Mouse (Mus musculus) brain, embryonic 14.5 days (tissue): ENCODE data around the gene Tti1.

Experiments
- CTCF ChIP-seq: fragments of 200-500 bp; IDR thresholded peaks from 2 replicates; pipeline ENCODE4 v1.5.1; 2012; ENCODE audit warnings: inconsistent platforms, mild to moderate bottlenecking, moderate library complexity, borderline replicate concordance; ENCODE audit not compliant: insufficient read depth, insufficient read length; ENCODE audit errors: extremely low read depth
- POLR2A ChIP-seq: fragments of 200-500 bp; IDR thresholded peaks from 2 replicates; pipeline ENCODE4 v1.6.1; 2012; ENCODE audit warnings: mild to moderate bottlenecking, inconsistent platforms, borderline replicate concordance; ENCODE audit not compliant: poor library complexity, insufficient read depth, insufficient read length, severe bottlenecking; ENCODE audit errors: extremely low read depth

DNA sequence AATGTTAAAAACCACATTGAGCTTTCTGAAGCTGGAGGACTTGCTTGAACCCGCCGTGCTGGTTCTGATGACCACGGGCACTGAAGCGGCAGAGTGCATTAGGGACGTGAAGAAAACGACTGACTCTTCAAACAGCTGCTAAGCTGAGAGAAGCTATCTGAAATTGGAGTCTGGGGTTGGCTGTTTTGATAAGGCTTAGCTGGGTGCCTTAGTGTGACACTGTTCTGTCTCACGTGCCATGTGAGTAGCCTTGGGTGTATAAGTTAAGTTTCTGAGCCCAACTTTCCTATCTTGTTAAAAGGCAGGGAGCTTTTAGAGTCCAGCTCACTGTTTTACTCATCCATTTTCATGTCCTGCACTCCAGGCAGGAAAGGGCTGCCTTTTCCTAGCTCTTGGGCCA lies 8.7 kb upstream of the Tti1 start:
- TF ChIP-seq POLR2A = no peak
- no peak for TF ChIP-seq CTCF
